Mouse (Mus musculus) midbrain, embryonic 13.5 days (tissue): ENCODE data around the gene Zfp57. TPM values are rescaled to one million over a fixed set of nuclear protein-coding genes. Genes with fewer than 3 reads are reported as not detected.
"Not testable (repeated sequence)": the region's sequence is repeated elsewhere in the genome, so short reads cannot be mapped to it uniquely, and the experiment has no call there.

ENCODE experiments used
- ATAC-seq: fragments of 200-750 bp; cut with Nextera tagmentation; 2 replicates; pipeline ENCODE4 v1.8.0; 2017; ENCODE audit warnings: mild to moderate bottlenecking, moderate TSS enrichment, moderate library complexity
- H3K27ac ChIP-seq: fragments of 300-500 bp; sonication (generic); 2 replicates; pipeline ENCODE4 v1.5.1; 2015; ENCODE audit warnings: inconsistent platforms, mild to moderate bottlenecking, moderate library complexity
- H3K27me3 ChIP-seq: fragments of 300-500 bp; sonication (generic); 2 replicates; pipeline ENCODE4 v1.6.1; 2015; ENCODE audit warnings: mild to moderate bottlenecking, inconsistent platforms
- H3K36me3 ChIP-seq: fragments of 300-500 bp; sonication (generic); 2 replicates; pipeline ENCODE4 v1.6.1; 2015; ENCODE audit warnings: mild to moderate bottlenecking, inconsistent platforms
- H3K4me1 ChIP-seq: fragments of 300-500 bp; sonication (generic); replicated peaks from 2 replicates; pipeline ENCODE4 v1.6.1; 2015; ENCODE audit warnings: inconsistent platforms
- H3K4me2 ChIP-seq: fragments of 300-500 bp; sonication (generic); replicated peaks from 2 replicates; pipeline ENCODE4 v1.6.1; 2015; ENCODE audit warnings: moderate library complexity, mild to moderate bottlenecking, inconsistent platforms
- H3K4me3 ChIP-seq: fragments of 300-500 bp; sonication (generic); replicated peaks from 2 replicates; pipeline ENCODE4 v1.5.1; 2015; ENCODE audit warnings: mild to moderate bottlenecking, inconsistent platforms
- H3K9ac ChIP-seq: fragments of 300-500 bp; sonication (generic); replicated peaks from 2 replicates; pipeline ENCODE4 v1.6.1; 2015; ENCODE audit warnings: mild to moderate bottlenecking, inconsistent platforms
- H3K9me3 ChIP-seq: fragments of 300-500 bp; sonication (generic); 2 replicates; pipeline ENCODE4 v1.6.1; 2016; ENCODE audit warnings: mild to moderate bottlenecking, inconsistent platforms
- WGBS: fragments of 180-500 bp; shearing (Covaris S2); methylation state at CpG from one replicate; pipeline ENCODE4 v1.1.7; 2015; 5-methylcytosine and 5-hydroxymethylcytosine counted together
- polyA plus RNA-seq: library from polyadenylated mRNA; unstranded; fragments of >200 nt; fragmentation: Nextera tagmentation; extraction: Ambion mirVana; gene quantifications from 2 replicates; pipeline ENCODE4 v1.2.1, GENCODE M21; 2015

Zfp57 gene
- polyA plus RNA-seq, 1 experiment from 2014 or later = 272 TPM

DNA sequence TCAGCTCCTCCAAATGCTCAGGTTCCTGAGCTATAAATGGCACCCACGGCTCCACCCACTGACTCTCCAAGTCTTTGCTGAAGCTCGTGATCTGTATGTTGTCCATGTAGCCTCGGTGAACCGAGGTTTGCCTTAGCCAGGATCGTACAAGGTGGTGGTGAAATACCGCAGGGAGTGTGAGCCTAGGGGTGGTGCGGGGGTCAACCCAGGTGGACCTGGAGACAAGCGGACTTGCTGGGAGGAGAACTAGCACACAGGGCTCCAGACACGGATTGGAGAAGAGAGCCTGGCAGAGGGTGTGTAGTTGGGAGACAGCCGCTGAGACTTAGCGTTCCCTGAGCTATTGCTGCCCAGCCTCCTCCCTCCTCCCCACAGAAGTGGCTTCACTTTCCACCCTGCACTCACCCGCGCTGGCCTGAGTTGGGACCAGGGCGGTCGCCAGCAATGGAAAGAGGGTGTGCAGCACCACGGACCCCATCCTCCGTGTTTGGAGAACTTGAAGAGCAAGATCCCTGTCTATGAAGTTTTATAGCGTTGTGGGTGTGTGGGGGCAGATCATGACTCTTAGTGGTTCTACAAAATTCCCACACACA lies 19.6 kb upstream of the Zfp57 start, which contains the start of gene 2410137M14Rik:
TSS of gene 2410137M14Rik (minus strand) at position 17 of the 593 bp plus-strand sequence.
- H3K4me2 ChIP-seq = 0 out of 2 replicates have a peak within 1 kb of the TSS, but pooled peaks have one; percentile 11
- H3K36me3 ChIP-seq = no peaks in the 10 kb centered on the region
- ATAC-seq = 0 out of 2 replicates have a peak, but pooled peaks have one; percentile 11
- H3K27ac ChIP-seq = no peak within 1 kb of the TSS
- H3K9me3 ChIP-seq = no peaks in the 10 kb centered on the region
- no peak within 1 kb of the TSS for H3K9ac ChIP-seq
- no peak within 1 kb of the TSS for H3K4me3 ChIP-seq
- H3K4me1 ChIP-seq = peaks cover 13% of the 10 kb centered on the region; the same call in 1 of the 2 replicates
- 17% methylated on average over 18 of the region's 18 CpGs for WGBS
- peaks cover 16% of the 10 kb centered on the region; the same call in 1 of the 2 replicates for H3K27me3 ChIP-seq

- H3K4me3 ChIP-seq = no peak overlapping the region
- ATAC-seq = no peak
- no peak overlapping the region for H3K4me2 ChIP-seq
These were observed 19.1 kb upstream of the Zfp57 start for GRCm38 (mm10) chr17:36981845-36982244.

GRCm38 (mm10) chr17:36982253-36983155 lies 18.5 kb upstream of the Zfp57 start:
- Histone ChIP-seq H3K9ac (no peak overlapping the region), H3K4me3 (no peak overlapping the region), H3K4me1 (peaks cover 13% of the 10 kb centered on the region; the same call in 1 of the 2 replicates), H3K9me3 (no peaks in the 10 kb centered on the region), H3K27ac (no peak overlapping the region), H3K36me3 (no peaks in the 10 kb centered on the region), H3K27me3 (peaks cover 23% of the 10 kb centered on the region), H3K4me2 (no peak overlapping the region)
- ATAC-seq = no peak
- WGBS = 27% methylated on average over 5 of the region's 5 CpGs

More at GRCm38 (mm10) chr17:36981845-36982244, 19.1 kb upstream of the Zfp57 start:
- Histone ChIP-seq H3K27me3 (peaks cover 19% of the 10 kb centered on the region), H3K9ac (no peak overlapping the region), H3K4me1 (peaks cover 13% of the 10 kb centered on the region; the same call in 1 of the 2 replicates), H3K27ac (no peak overlapping the region), H3K9me3 (no peaks in the 10 kb centered on the region), H3K36me3 (no peaks in the 10 kb centered on the region)
- WGBS = 3% methylated on average over 4 of the region's 4 CpGs

GRCm38 (mm10) chr17:36988475-36988874 lies 12.5 kb upstream of the Zfp57 start:
- ATAC-seq = no peak
- Histone ChIP-seq H3K9ac (no peak overlapping the region), H3K27ac (no peak overlapping the region), H3K4me1 (no peaks in the 10 kb centered on the region; the same call in 1 of the 2 replicates), H3K36me3 (no peaks in the 10 kb centered on the region), H3K9me3 (no peaks in the 10 kb centered on the region), H3K4me2 (0 out of 2 replicates have a peak overlapping the region, but pooled peaks have one; percentile 23), H3K4me3 (no peak overlapping the region), H3K27me3 (peaks cover 31% of the 10 kb centered on the region)
- 6% methylated on average over 24 of the region's 24 CpGs for WGBS

DNA sequence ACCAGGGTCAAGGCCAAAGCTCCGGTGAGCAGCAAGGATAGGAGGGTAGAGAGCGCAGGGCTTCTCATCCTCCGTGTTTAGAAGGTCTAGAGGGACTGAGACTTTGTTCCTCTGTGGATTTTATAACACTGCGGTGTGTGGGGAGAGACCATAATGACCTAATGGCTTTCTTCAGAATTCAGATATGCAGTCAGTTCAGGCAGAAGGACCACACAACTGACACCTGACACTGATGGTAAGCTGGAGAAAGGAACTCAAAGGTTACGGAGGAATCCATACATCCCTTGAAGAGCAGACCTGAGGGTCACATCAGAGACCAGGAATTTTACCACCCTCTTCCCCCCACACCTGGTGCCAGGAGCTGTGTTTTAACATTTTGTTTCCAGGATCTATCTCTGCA lies 11.5 kb upstream of the Zfp57 start, which contains the start of gene H2-M5:
TSS of gene H2-M5 (minus strand) at position 101 of the 400 bp plus-strand sequence.
- WGBS = 21% methylated on average over 5 of the region's 5 CpGs
- ATAC-seq = no peak
- Histone ChIP-seq H3K4me1 (no peaks in the 10 kb centered on the region; the same call in 1 of the 2 replicates), H3K36me3 (no peaks in the 10 kb centered on the region), H3K27ac (no peak within 1 kb of the TSS), H3K9ac (no peak within 1 kb of the TSS), H3K9me3 (no peaks in the 10 kb centered on the region), H3K4me3 (no peak within 1 kb of the TSS), H3K4me2 (0 out of 2 replicates have a peak within 1 kb of the TSS, but pooled peaks have one; percentile 23), H3K27me3 (peaks cover 31% of the 10 kb centered on the region)

DNA sequence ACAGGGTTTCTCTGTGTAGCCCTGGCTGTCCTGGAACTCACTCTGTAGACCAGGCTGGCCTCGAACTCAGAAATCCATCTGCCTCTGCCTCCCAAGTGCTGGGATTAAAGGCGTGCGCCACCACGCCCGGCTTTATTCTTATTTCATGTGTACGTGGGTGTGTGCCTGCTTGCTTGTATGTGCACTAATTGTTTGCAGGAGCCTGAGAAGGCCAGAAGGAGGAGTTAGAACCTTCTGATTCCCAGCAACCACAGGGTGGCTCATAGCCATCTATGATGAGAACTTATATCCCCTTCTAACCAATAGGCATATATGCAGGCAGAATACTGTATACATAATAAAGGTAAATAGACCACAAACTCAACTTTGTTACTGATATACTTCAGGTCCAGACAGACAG lies 10.3 kb upstream of the Zfp57 start:
- H3K4me3 ChIP-seq, ATAC-seq, H3K4me1 ChIP-seq, H3K36me3 ChIP-seq, H3K9ac ChIP-seq, H3K4me2 ChIP-seq, H3K9me3 ChIP-seq, H3K27ac ChIP-seq: not testable (repeated sequence)
- 93% methylated on average over 6 of the region's 6 CpGs for WGBS
- H3K27me3 ChIP-seq = peaks cover 31% of the 10 kb centered on the region

DNA sequence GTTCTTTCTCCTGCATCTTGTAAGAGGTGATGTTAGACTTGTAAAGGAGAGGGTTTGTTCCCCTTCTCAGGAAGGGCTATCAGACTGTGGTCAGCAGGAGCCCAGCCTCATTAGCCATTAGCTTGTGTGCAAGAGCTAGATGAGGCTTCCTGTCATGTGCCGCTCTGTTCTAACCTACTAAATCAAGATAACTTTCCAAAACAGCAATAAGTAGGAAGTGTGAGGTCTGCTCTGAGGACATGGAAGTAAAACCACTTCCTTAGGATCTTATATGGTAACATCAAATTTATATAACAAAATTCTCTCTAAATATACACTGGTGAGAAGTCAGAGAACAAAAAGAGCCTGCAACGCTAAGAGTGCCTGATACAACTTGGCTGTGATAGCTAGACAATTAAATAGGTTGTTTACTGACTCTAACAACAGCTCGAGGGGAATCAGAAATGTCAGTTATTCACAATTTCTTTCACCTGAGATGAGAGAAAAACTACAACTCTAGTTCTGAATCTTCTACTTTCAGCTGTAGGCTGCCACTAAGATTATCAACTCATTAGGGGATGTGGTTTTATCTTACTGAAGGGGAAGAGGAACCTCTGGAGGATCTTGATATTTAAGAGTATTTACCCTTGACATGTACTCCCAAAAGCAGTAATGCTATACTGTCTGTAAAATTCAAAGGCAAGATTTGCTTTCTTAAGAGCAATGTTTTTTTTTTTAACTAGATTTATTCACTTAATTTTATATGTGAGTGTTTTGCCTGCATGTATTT lies 8.4 kb upstream of the Zfp57 start:
- H3K4me2 ChIP-seq = no peak overlapping the region
- no peak overlapping the region for H3K9ac ChIP-seq
- no peaks in the 10 kb centered on the region for H3K9me3 ChIP-seq
- WGBS = 86% methylated on average over 3 of the region's 3 CpGs
- H3K4me3 ChIP-seq = no peak overlapping the region
- no peak overlapping the region for H3K27ac ChIP-seq
- H3K4me1 ChIP-seq = no peaks in the 10 kb centered on the region; the same call in 1 of the 2 replicates
- ATAC-seq = no peak
- H3K36me3 ChIP-seq = no peaks in the 10 kb centered on the region
- H3K27me3 ChIP-seq = peaks cover 24% of the 10 kb centered on the region

DNA sequence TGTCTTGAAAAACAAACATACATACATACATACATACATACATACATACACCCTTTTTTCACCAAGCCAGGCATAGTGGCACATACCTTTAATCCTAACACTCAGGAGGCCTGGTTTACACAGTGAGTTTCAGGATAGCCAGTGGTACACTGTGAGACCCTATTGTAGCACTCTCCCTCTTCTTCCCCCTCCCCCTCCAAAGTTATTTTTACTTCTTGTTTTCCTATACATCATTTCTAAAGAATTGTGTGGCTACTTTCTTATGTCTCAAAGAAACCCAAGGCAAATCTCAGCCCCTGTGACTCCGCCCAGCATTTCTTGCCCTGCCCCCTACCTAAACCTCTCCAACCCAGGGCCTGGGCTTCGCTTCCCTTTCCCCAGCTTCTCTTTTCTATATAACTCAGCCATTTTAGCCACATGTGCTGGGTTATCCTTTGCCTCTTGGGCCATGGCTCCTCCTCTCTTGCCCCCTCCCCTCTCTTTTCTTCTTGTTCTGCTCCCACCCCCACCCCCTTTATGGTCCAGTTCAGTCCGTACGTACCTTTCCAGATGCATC lies 7.1 kb upstream of the Zfp57 start:
- no peak for ATAC-seq
- H3K4me2 ChIP-seq = no peak overlapping the region
- H3K9ac ChIP-seq = no peak overlapping the region
- peaks cover 10% of the 10 kb centered on the region for H3K27me3 ChIP-seq
- H3K4me1 ChIP-seq = no peaks in the 10 kb centered on the region
- WGBS = 85% methylated on average over 4 of the region's 4 CpGs
- H3K36me3 ChIP-seq = no peaks in the 10 kb centered on the region
- no peak overlapping the region for H3K4me3 ChIP-seq
- no peaks in the 10 kb centered on the region for H3K9me3 ChIP-seq
- H3K27ac ChIP-seq = no peak overlapping the region

GRCm38 (mm10) chr17:36994528-36994927 lies 6.4 kb upstream of the Zfp57 start:
- Histone ChIP-seq H3K27me3 (peaks cover 3% of the 10 kb centered on the region), H3K9ac (no peak overlapping the region), H3K4me1 (no peaks in the 10 kb centered on the region), H3K4me2 (no peak overlapping the region), H3K36me3 (no peaks in the 10 kb centered on the region), H3K9me3 (no peaks in the 10 kb centered on the region), H3K27ac (no peak overlapping the region), H3K4me3 (no peak overlapping the region)
- no peak for ATAC-seq
- 96% methylated on average over 2 of the region's 2 CpGs for WGBS

GRCm38 (mm10) chr17:36995448-36995847 lies 5.5 kb upstream of the Zfp57 start:
- Histone ChIP-seq H3K4me3 (no peak overlapping the region), H3K36me3 (no peaks in the 10 kb centered on the region), H3K4me1 (no peaks in the 10 kb centered on the region), H3K9me3 (no peaks in the 10 kb centered on the region), H3K4me2 (no peak overlapping the region), H3K27ac (no peak overlapping the region), H3K27me3 (no peaks in the 10 kb centered on the region), H3K9ac (no peak overlapping the region)
- no peak for ATAC-seq
- WGBS = 37% methylated on average over 3 of the region's 3 CpGs

GRCm38 (mm10) chr17:36997033-36997735 lies 3.8 kb upstream of the Zfp57 start:
- Histone ChIP-seq H3K4me2 (no peak overlapping the region), H3K36me3 (no peaks in the 10 kb centered on the region), H3K4me1 (no peaks in the 10 kb centered on the region), H3K9ac (no peak overlapping the region), H3K9me3 (no peaks in the 10 kb centered on the region), H3K27me3 (no peaks in the 10 kb centered on the region), H3K4me3 (no peak overlapping the region), H3K27ac (no peak overlapping the region)
- peak; percentile 53 for ATAC-seq
- WGBS = 29% methylated on average over 7 of the region's 7 CpGs
